10 mouse cellular contexts compared by ENCODE assay signal in the genomic region with DNA sequence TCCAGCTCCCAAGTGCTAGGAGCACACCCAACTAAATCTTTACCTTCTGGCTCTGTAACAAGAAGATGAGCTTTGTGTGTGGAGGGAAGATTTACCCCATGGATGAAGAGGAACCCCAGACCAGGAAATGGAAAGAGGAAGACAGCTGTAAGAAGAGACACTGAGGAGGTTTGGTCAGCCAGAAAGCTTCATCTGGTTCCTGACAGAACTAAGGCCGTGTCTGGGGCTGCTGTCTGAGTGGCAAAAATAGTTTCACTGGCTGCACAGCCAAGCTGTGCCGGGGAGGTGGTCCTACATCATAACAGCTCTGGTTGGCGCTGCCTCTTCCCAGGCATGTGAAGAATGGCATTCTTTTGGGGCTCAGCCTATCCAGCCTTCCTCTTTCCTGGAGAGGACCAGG. TPM values are rescaled to one million over a fixed set of nuclear protein-coding genes. Genes with fewer than 3 reads are reported as not detected.
A peak's percentile ranks its signal among the peaks of the same experiment; 100 is the strongest.
DNase-seq lines count a peak whose midpoint lies in the region; ATAC-seq lines count a peak whose summit lies in the region.
"Had no signal": no experiment of that assay in that cellular context is flagged by ENCODE, and none has a peak within 500 bp of the region (broad histone marks: within the 10 kb centered on the region; RNA-seq: fewer than 3 reads in every experiment).

No protein-coding gene starts in this region.

- no peaks in the 10 kb centered on the region for H3K36me3 ChIP-seq in heart, embryonic 10.5 days
- no peaks in the 10 kb centered on the region for H3K36me3 ChIP-seq in lung, embryonic 16.5 days (ENCODE audit: control insufficient read depth, insufficient read depth, low read length)
- no peaks in the 10 kb centered on the region for H3K36me3 ChIP-seq in intestine, embryonic 16.5 days (ENCODE audit: control insufficient read depth, insufficient read depth, low read length)
- H3K36me3 ChIP-seq: embryonic facial prominence, embryonic 12.5 days had no signal

- H3K4me1 ChIP-seq in heart, embryonic 10.5 days, result peaks cover 30% of the 10 kb centered on the region
- H3K4me1 ChIP-seq in lung, embryonic 16.5 days (replicated peaks; ENCODE audit: control insufficient read depth, insufficient read depth, low read length), result peaks cover 17% of the 10 kb centered on the region
- peaks cover 14% of the 10 kb centered on the region for H3K4me1 ChIP-seq in intestine, embryonic 16.5 days (ENCODE audit: control insufficient read depth, insufficient read depth, low read length)

- H3K9ac ChIP-seq in lung, embryonic 16.5 days (ENCODE audit: low read length), result peak overlapping the region; percentile 37; the same call in 1 of the 2 replicates
- H3K9ac ChIP-seq in intestine, embryonic 16.5 days (ENCODE audit: low read depth, low read length), result no peak overlapping the region
- H3K9ac ChIP-seq: embryonic facial prominence, embryonic 12.5 days had no signal

- peak overlapping the region; percentile 86 for H3K27ac ChIP-seq in heart, embryonic 10.5 days
- peak overlapping the region; percentile 66 for H3K27ac ChIP-seq in lung, embryonic 16.5 days (ENCODE audit: low read length)
- peak overlapping the region; percentile 62 for H3K27ac ChIP-seq in intestine, embryonic 16.5 days (ENCODE audit: low read length)
- H3K27ac ChIP-seq: embryonic facial prominence, embryonic 12.5 days; hindbrain, postnatal 0 days had no signal

- H3K4me2 ChIP-seq in lung, embryonic 16.5 days (ENCODE audit: low read depth, low read length), result no peak overlapping the region
- H3K4me2 ChIP-seq in intestine, embryonic 16.5 days (ENCODE audit: low read depth, low read length), result no peak overlapping the region
- H3K4me2 ChIP-seq: embryonic facial prominence, embryonic 12.5 days had no signal

- no peaks in the 10 kb centered on the region for H3K9me3 ChIP-seq in heart, embryonic 10.5 days
- H3K9me3 ChIP-seq in lung, embryonic 16.5 days (ENCODE audit: control insufficient read depth, low read length), result no peaks in the 10 kb centered on the region
- H3K9me3 ChIP-seq in intestine, embryonic 16.5 days (ENCODE audit: control insufficient read depth, low read length), result no peaks in the 10 kb centered on the region
- H3K9me3 ChIP-seq: embryonic facial prominence, embryonic 12.5 days had no signal

- WGBS in heart, embryonic 10.5 days, result 14% methylated on average over 3 of the region's 3 CpGs
- 20% methylated on average over 3 of the region's 3 CpGs for WGBS in lung, embryonic 16.5 days
- 27% methylated on average over 3 of the region's 3 CpGs for WGBS in intestine, embryonic 16.5 days

- peak; percentile 86 for DNase-seq in heart, embryonic 10.5 days (ENCODE audit: low spot score)
- no peak for DNase-seq in heart, adult 8-10 months (ENCODE audit: low spot score)
- DNase-seq in lung, postnatal 14 days, result no peak
- peak; percentile 54 for DNase-seq in yolk sac, embryonic 10.5 days (ENCODE audit: low spot score)
- DNase-seq in frontal cortex, postnatal 10 days (ENCODE audit: low spot score in 2 of 2), result no peak

- ATAC-seq in lung, embryonic 16.5 days (ENCODE audit: low read depth), result no peak
- ATAC-seq in intestine, embryonic 16.5 days, result no peak
- ATAC-seq in cerebellum, adult (ENCODE audit: insufficient number of reproducible peaks, low FRiP score, low TSS enrichment), result no peak
- ATAC-seq: hindbrain, postnatal 0 days had no signal

- no peak overlapping the region for H3K4me3 ChIP-seq in heart, embryonic 10.5 days
- no peak overlapping the region for H3K4me3 ChIP-seq in lung, embryonic 16.5 days (ENCODE audit: low read length)
- H3K4me3 ChIP-seq in intestine, embryonic 16.5 days (ENCODE audit: low read length), result no peak overlapping the region
- H3K4me3 ChIP-seq: embryonic facial prominence, embryonic 12.5 days had no signal

- no peaks in the 10 kb centered on the region for H3K27me3 ChIP-seq in heart, embryonic 10.5 days (ENCODE audit: insufficient read depth, poor library complexity, severe bottlenecking)
- H3K27me3 ChIP-seq in lung, embryonic 16.5 days (ENCODE audit: control insufficient read depth, insufficient read depth, low read depth, low read length), result no peaks in the 10 kb centered on the region
- H3K27me3 ChIP-seq in intestine, embryonic 16.5 days (replicated peaks; ENCODE audit: control insufficient read depth, insufficient read depth, low read length), result no peaks in the 10 kb centered on the region
- H3K27me3 ChIP-seq: embryonic facial prominence, embryonic 12.5 days had no signal

RNA-seq across cellular contexts. Expression of a gene that starts 10.0 kb away (rescaled TPM):
- 995 and 1,097 TPM in 2 replicates for polyA plus RNA-seq in heart, embryonic 10.5 days (2016; fragmentation: Nextera tagmentation; extraction: Ambion mirVana)
- 100 to 1,000 TPM; 202 to 357 (median 299) TPM for total RNA-seq in heart, adult 8-10 months (2022)
- 2,256 and 2,274 TPM in 2 replicates for polyA plus RNA-seq in lung, embryonic 16.5 days (2015; fragmentation: Nextera tagmentation; extraction: Ambion mirVana)
- polyA plus RNA-seq in intestine, embryonic 16.5 days (2015; fragmentation: Nextera tagmentation; extraction: Ambion mirVana), result 1,500 and 1,563 TPM in 2 replicates

RNA-seq across cellular contexts. Expression of a gene that starts 28.1 kb away (rescaled TPM):
- 269 and 273 TPM in 2 replicates for polyA plus RNA-seq in heart, embryonic 10.5 days (2016; fragmentation: Nextera tagmentation; extraction: Ambion mirVana)
- total RNA-seq in heart, adult 8-10 months (2022), result 100 to 1,000 TPM in 3 of 4 experiments, 10 to 100 TPM in 1; 94.6 to 115 (median 104) TPM
- polyA plus RNA-seq in lung, embryonic 16.5 days (2015; fragmentation: Nextera tagmentation; extraction: Ambion mirVana), result 581 and 600 TPM in 2 replicates
- 408 and 413 TPM in 2 replicates for polyA plus RNA-seq in intestine, embryonic 16.5 days (2015; fragmentation: Nextera tagmentation; extraction: Ambion mirVana)

RNA-seq across cellular contexts. Expression of a gene that starts 36.5 kb away (rescaled TPM):
- polyA plus RNA-seq in heart, embryonic 10.5 days (2016; fragmentation: Nextera tagmentation; extraction: Ambion mirVana), result 164 and 188 TPM in 2 replicates
- total RNA-seq in heart, adult 8-10 months (2022), result 10 to 100 TPM; 39.4 to 45.2 (median 42.4) TPM
- polyA plus RNA-seq in lung, embryonic 16.5 days (2015; fragmentation: Nextera tagmentation; extraction: Ambion mirVana), result 141 and 152 TPM in 2 replicates
- 137 and 153 TPM in 2 replicates for polyA plus RNA-seq in intestine, embryonic 16.5 days (2015; fragmentation: Nextera tagmentation; extraction: Ambion mirVana)

Comparison
In these comparisons a context has a peak if more than half of its experiments do, and no peak if none do; other contexts are left out.
1. DNase-seq: peak in heart, embryonic 10.5 days (single experiment) and yolk sac, embryonic 10.5 days (single experiment); none in heart, adult 8-10 months (single experiment), lung, postnatal 14 days (single experiment) and frontal cortex, postnatal 10 days (0 of 2).
2. Peak in every context shown above with its lines, with median percentiles within 50 percentile points of each other: H3K27ac ChIP-seq.